Mouse (Mus musculus): Measurements from ENCODE around the gene A530084C06Rik.

The A530084C06Rik gene

DNA sequence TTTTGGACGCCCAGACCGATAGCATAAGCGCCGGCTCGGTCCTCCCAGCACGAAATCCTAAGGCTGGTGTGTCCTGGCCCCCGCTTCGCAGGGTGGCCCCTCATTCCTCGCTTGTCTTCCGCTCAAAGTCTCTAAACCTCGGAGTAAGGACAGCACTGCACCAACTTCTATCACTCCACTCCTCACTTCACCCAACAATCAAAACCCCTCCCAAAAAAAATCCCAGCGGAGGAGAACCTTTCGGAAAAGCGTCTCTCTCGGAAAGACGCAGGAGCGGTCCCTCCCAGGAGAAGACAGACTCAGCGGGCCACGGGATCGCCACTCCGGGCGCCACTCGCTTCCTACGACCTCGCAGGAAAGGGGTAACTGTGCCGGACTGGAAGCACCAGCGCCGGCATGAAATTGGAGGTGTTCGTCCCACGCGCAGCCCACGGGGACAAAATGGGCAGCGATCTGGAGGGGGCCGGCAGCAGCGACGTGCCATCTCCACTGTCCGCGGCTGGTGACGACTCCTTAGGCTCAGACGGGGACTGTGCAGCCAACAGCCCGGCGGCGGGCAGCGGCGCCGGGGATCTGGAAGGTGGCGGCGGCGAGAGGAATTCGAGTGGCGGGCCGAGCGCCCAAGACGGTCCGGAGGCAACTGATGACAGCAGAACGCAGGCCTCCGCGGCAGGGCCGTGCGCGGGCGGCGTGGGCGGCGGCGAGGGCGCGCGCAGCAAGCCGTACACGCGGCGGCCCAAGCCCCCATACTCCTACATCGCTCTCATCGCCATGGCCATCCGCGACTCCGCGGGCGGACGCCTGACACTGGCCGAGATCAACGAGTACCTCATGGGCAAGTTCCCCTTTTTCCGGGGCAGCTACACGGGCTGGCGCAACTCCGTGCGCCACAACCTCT is at the start of gene A530084C06Rik:
Gene A530084C06Rik (minus strand): TSS at position 813 of the 898 bp plus-strand sequence.
- TF ChIP-seq GATA4 (IDR thresholded peaks at IDR 0.05; ENCODE audit: insufficient replicate concordance, low read length), result no peak

DNA sequence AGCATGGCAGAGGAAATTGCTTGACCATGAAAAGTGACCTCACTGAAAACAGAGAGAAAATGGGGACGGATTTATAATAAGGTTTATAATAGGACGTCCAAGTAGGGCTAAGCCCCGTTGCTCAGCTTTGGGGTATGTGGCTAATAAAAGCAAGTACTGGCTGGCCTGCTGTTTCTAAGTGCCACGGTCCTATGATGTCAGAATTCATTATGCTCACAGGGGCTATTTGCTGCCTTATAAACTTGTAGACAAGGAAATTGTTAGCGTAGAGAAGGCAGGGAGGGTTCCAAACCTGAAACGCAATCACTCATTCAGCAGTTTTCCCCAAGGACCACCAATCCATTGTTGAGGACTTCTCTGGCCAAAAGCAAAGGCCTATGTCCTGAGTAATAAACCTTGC is 44.8 kb upstream of the A530084C06Rik start:
- no peak for TF ChIP-seq GATA4 (IDR thresholded peaks at IDR 0.05; ENCODE audit: insufficient replicate concordance, low read length)

DNA sequence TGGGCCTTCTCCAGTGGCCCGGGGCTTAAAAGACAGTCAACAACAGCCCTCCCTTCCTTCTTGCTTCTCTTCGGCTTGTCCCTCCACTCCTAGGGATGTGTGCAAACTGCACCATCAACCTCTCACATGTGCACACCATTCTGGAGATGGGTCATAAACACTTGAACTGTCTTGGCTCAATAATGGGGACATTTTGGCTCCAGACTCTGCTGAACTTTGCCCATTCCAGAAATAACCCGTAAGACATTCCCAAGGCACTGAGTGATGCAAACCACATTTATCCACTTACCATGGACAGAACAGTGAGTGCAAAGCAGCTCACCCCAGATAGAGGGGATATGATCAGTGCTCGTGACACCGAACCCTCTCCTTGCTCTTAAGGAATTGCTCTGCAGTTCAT is 40.4 kb upstream of the A530084C06Rik start:
- no peak for TF ChIP-seq GATA4 (IDR thresholded peaks at IDR 0.05; ENCODE audit: insufficient replicate concordance, low read length)

DNA sequence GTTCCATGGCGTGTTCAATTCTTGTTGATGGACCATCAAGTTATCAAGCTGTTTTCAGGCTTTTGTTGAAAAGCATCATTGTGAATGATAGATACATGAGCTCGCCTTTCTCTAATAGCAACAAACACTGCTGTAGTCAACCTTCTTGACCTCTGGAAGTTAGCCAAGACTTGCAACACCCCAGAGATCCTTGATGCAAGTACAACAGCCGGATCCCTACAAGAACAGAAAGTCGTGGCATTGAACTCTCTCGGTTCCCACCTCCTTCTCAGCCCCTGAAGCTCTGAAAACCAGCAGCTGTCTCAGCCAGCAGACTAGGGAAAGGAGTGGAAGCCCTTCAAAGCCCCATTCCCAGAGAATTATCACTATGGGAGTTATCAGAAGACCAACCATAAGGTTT is 28.2 kb upstream of the A530084C06Rik start:
- no peak for TF ChIP-seq GATA4 (IDR thresholded peaks at IDR 0.05; ENCODE audit: insufficient replicate concordance, low read length)

DNA sequence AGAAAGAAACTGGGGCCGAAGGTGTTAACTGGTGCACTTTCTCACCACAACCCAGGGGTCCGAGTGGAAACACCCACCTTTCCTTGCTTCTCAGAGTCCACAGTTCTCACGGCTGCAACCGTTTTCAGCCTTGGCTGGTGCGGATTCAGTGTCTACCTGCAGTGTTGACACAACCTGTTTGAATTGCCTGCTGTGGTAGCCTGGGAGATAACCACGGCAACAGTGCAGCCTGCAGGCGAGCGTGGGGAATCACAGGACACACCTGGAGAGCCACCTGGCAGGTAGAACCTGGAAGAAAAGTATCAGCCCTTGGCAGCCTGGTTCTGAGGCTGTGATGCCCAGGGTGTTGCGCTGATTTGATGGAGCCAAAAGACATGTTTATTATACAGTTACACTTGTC is 20.7 kb upstream of the A530084C06Rik start:
- no peak for TF ChIP-seq GATA4 (IDR thresholded peaks at IDR 0.05; ENCODE audit: insufficient replicate concordance, low read length)

DNA sequence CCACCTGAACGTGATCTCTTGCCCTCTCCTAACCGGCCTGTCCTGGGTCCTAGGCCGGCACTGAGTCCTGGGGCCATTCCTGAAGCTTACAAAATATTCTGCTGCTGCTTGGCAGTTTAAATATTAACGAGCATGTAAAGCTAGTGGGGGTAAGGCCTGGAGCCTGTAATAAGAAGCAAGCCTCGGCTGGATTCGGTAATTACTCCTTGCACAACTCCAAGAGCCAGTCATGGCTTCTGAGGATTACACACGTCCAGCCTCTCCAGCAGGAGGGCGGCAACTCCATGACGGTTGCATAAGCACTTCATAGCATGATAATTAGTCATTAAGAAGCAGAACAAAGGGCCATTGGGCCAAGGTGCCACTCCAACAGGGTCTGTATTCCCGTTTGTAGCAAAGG is 19.3 kb upstream of the A530084C06Rik start:
- no peak for TF ChIP-seq GATA4 (IDR thresholded peaks at IDR 0.05; ENCODE audit: insufficient replicate concordance, low read length)

DNA sequence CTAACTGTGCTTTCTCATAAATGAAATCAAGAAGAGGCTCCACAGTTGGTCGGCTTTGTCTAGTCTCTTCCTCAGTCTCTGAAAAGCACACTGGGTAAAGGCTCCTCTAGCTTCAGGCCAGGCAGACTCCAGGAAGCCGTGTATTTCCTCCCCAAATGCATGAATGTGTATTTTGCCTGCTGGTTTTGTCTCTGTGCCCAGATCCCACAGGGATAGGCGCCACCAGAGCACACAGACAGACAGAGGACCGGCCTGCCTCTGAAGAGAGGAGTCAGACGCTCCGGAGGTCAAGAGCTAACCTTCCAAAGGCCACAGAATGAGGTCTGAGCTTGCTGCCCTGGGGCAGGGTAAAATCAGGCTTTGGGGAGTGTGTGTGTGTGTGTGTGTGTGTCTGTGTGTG is 18.4 kb upstream of the A530084C06Rik start:
- no peak for TF ChIP-seq GATA4 (IDR thresholded peaks at IDR 0.05; ENCODE audit: insufficient replicate concordance, low read length)

DNA sequence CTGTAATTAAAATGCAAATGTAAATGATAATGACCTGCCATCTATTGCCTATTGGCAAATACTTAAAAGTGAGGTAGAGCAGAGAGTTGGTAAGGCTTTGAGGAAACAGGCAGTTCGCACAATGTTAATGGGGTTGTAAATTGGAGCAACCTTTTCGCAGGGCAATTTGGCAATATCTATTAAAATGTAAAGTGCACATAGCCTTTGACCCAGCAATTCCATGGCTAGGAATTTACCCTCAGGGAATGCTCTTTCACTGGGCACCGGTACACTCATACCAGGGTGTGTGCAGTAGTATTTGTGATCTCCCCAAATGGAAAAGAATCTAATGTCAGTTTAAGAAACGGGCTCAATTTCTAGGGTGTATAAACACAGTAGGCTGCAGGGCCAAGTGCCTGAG is 17.6 kb upstream of the A530084C06Rik start:
- TF ChIP-seq GATA4 (IDR thresholded peaks at IDR 0.05; ENCODE audit: insufficient replicate concordance, low read length), result no peak

DNA sequence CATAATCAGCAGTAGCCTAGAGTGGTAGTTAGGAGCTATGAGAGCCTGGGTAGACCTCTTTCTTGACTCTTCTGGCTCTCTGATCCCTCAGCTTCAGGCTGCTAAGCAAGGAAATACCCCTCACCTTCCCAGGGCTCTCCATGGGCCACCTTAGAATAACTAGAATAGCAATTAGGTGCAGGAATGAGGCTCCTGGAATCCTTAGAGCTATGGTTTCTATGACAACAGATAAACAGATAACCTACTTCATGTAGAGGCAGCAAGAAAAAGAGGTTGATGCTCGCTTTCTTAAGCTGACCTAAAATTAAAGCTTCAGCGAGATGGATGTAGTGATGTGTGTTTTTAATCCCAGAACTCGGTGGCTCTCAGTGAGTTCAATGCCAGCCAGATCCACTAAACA is 15.5 kb upstream of the A530084C06Rik start:
- no peak for TF ChIP-seq GATA4 (IDR thresholded peaks at IDR 0.05; ENCODE audit: insufficient replicate concordance, low read length)

DNA sequence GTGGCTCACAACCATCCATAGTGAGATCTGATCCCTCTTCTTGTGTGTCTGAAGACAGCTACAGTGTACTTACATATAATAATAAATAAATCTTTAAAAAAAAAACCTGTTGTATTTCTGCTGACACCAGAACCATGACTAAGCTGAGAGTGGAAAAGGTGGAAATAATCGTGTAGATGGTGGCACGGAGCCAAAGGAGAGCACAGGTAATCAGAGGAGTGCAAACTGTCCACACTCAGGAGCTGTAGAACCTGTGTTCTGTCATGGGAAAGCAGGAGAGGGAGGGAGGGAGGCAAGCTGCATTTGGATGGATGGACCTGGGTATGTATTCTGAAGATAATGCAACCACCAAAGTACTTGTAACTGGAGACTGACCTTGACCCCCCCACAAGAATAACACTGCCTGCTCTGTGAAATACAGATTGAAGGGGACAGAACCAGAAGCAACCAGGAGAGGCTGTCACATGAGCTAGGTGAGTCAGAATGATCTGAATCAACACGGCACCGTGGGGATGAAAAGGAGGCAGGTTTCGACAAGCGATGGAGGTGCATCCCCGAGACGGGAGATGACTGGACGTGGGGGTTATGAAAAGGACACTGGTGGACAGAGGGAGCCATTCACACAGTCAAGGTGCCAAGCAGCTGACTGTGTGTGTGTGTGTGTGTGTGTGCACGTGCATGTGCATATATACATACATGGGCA is 13.8 kb upstream of the A530084C06Rik start:
- TF ChIP-seq GATA4 (IDR thresholded peaks at IDR 0.05; ENCODE audit: insufficient replicate concordance, low read length), result no peak

DNA sequence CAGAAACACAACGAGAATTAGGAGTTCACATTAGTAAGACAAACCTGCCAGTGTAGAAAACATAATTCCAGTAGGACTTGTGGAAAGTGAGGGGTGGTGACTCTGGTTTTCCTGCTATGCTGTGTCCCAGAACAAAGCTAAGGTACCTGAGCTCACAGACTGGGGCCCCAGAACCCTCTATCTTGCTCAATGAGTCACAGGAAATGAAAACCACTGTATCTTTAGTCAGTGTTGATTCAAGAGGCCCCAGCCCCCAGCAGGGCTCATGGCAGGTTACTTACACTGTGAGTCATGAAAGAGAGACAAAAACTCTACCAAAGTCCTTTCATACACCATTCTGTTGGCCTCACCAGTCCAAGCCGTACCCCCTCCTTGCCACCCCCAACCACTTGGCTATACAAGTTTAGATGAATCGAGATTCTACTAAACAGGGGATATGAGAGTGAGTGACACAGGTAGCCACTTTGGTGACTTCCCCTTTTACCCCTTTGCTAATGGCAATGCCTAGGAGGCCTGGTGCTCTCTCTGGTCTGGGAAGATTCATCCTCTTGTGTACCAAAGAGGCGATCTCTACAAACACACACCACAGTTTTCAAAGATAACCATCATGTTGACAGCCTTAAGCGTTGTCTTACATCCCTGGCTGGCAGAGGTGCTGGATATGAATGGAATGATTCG is 8.6 kb upstream of the A530084C06Rik start:
- TF ChIP-seq GATA4 (IDR thresholded peaks at IDR 0.05; ENCODE audit: insufficient replicate concordance, low read length), result no peak

DNA sequence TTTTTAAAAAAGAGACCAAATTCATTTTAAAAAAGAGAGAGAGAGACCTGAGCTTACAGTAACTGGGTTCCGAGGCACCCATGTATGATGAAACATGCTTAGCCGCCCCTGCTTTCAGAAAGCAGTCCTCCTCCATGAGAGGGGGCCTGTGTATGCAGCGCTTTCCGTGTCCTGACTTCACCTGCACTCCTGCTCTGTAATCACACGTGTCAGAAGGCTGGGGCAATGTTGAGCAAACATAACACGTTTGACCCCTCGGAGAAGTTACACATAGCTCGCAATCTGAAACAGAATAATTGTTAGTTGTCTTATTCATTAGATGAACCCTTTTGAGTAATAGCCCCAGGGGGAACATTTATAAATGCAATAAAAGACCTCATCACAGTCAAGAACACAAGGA is 8.0 kb upstream of the A530084C06Rik start:
- no peak for TF ChIP-seq GATA4 (IDR thresholded peaks at IDR 0.05; ENCODE audit: insufficient replicate concordance, low read length)

DNA sequence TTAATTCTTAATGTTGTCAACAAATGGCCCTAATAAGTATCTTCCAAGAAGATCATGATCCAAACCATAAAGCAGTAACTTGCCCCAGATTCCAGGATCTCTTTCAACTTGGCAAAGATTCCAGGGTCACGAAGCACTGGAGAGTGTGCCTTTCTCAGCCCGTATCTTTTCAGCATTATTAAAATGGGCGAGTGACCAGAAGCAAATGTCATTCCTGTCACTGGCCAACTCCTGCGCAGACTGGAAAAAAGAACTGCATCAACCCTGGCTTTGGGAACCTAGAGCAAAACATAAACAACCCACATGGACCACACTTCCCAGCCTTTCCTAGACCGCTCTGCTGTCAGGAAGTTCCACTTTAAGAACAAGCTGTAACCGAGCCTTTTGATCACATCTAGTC is 5.3 kb upstream of the A530084C06Rik start:
- no peak for TF ChIP-seq GATA4 (IDR thresholded peaks at IDR 0.05; ENCODE audit: insufficient replicate concordance, low read length)

DNA sequence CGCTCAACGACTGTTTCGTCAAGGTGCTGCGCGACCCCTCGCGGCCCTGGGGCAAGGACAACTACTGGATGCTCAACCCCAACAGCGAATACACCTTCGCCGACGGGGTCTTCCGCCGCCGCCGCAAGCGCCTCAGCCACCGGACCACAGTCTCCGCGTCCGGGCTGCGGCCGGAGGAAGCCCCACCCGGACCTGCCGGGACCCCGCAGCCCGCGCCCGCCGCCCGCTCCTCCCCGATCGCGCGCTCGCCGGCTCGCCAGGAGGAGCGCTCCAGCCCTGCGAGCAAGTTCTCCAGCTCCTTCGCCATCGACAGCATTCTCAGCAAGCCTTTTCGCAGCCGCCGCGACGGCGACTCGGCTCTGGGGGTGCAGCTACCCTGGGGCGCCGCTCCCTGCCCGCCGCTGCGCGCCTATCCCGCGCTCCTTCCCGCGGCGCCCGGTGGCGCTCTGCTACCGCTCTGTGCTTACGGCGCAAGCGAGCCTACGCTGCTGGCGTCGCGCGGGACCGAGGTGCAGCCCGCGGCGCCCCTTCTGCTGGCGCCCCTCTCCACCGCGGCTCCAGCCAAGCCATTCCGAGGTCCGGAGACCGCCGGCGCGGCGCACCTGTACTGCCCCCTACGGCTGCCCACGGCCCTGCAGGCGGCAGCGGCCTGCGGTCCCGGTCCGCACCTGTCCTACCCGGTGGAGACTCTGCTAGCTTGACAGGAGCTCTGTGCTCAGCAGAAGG is 449 bp upstream of the A530084C06Rik start:
- no peak for TF ChIP-seq GATA4 (IDR thresholded peaks at IDR 0.05; ENCODE audit: insufficient replicate concordance, low read length)
